Mouse (Mus musculus): ENCODE data around the gene Smim26. TPM values are rescaled to one million over a fixed set of nuclear protein-coding genes. Genes with fewer than 3 reads are reported as not detected.
"Not testable (repeated sequence)": the region's sequence is repeated elsewhere in the genome, so short reads cannot be mapped to it uniquely, and the experiment has no call there.

Smim26 gene
- total RNA-seq (2017), result 7.1 to 23.6 TPM (median 18.8 TPM) in 3 replicates

- peak; percentile 95 for ATAC-seq (replicated peaks; ENCODE audit: insufficient number of reproducible peaks, low FRiP score, low TSS enrichment, poor library complexity, severe bottlenecking)
Observed at GRCm38 (mm10) chr2:144593951-144594651, at the start of gene Smim26. Gene Smim26 (plus strand): TSS chr2:144594054.

DNA sequence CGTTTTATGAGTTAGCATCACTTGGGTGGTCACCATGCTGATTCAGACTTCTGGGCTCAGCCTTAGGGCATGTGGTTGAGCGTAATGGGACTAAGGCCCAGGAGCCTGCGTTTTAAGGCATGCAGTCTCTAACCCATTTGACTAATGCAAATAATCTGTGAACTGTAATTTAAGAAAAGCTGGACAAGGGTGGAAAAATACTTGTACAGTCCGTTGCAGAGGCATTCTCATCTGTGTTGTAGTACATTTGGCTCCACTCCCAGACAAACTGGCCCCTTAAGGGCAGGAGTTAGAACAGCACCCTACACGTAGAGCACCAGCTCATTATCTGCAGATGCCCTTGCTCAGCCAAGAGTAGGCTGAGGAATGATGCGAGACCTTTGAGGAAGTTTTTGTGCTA lies 49.2 kb upstream of the Smim26 start:
- ATAC-seq (replicated peaks; ENCODE audit: insufficient number of reproducible peaks, low FRiP score, low TSS enrichment, poor library complexity, severe bottlenecking), result no peak

DNA sequence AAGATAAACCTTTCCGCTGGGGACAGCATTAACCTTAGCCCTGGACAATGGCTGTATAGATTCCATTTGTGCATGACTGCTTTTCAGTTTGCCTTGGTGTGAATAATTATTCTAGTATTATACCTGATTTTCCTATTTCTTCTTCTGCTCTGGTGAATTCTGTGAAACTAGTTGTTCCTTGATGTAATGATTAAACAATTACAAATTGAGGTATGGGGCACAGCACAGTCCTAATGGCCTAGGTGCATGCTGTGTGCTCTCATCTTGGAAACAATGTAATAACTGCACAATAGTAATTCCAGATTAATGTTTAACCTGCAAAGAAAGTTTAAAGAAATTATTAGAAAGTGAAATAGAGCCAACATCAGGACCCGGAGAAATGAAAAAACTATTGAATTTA lies 48.8 kb upstream of the Smim26 start:
- ATAC-seq (replicated peaks; ENCODE audit: insufficient number of reproducible peaks, low FRiP score, low TSS enrichment, poor library complexity, severe bottlenecking), result no peak

DNA sequence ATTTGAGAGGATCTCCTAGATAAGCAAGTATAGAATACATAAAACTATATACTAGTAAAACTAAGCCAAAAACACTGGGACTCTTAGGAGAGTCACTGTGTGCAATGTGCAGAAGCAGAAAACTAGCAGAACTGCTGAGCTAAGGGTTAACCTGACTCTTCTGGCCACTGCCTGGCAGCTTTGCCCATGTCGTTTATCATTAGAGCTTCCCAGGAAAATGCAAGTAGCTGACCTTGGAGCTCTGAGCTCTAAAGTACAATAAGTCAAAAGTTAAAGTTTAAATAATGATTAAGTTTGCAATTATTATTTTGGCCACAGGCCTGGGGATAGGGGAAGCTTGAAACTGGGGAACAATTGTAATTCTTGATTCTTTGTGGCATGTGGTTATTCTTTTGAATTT lies 48.4 kb upstream of the Smim26 start:
- no peak for ATAC-seq (replicated peaks; ENCODE audit: insufficient number of reproducible peaks, low FRiP score, low TSS enrichment, poor library complexity, severe bottlenecking)

DNA sequence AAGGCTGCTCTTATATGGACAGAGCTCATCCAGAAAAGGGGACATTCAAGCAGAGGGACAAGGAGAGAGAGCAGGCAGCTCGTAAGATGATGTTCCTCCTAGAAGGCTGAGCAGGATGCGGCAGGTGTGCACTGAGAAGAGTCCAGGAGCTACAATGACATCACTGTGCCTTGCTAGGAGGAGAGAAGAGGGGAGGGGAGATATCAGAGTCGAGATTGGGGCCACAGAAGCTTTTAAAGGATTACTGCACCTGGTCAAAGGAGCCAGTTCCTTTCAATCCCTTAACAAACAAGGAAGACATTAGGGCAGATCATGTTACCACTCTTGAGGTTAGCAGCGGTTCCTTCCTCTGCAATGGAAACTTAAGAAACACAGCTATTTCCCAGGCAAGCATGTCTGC lies 46.3 kb upstream of the Smim26 start:
- ATAC-seq (replicated peaks; ENCODE audit: insufficient number of reproducible peaks, low FRiP score, low TSS enrichment, poor library complexity, severe bottlenecking), result no peak

GRCm38 (mm10) chr2:144550529-144550928 lies 43.3 kb upstream of the Smim26 start, which contains the start of gene Rbbp9:
Gene Rbbp9 (minus strand): TSS chr2:144550869.
- ATAC-seq (replicated peaks; ENCODE audit: insufficient number of reproducible peaks, low FRiP score, low TSS enrichment, poor library complexity, severe bottlenecking), result peak; percentile 80

DNA sequence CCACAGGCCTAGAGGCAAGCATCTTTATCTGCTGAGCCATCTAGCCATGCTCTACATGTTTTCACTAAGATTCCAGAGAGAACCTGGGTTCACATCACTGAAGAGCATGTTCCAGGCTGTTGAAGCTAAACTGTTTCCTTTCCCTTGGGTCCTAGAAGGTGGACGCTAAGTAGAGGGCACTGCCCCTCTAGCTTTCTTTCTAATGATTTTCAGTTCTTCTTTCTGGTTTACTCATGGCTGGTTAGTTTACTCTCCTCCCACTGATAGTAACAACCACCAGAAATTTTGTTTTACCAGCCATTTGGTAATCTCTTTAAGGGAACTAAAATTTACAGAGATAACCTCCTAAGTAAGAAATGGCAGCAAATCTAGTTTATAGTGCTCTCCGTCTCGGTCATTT lies 39.9 kb upstream of the Smim26 start:
- ATAC-seq (replicated peaks; ENCODE audit: insufficient number of reproducible peaks, low FRiP score, low TSS enrichment, poor library complexity, severe bottlenecking), result no peak

GRCm38 (mm10) chr2:144555286-144555819 lies 38.5 kb upstream of the Smim26 start:
- no peak for ATAC-seq (replicated peaks; ENCODE audit: insufficient number of reproducible peaks, low FRiP score, low TSS enrichment, poor library complexity, severe bottlenecking)

DNA sequence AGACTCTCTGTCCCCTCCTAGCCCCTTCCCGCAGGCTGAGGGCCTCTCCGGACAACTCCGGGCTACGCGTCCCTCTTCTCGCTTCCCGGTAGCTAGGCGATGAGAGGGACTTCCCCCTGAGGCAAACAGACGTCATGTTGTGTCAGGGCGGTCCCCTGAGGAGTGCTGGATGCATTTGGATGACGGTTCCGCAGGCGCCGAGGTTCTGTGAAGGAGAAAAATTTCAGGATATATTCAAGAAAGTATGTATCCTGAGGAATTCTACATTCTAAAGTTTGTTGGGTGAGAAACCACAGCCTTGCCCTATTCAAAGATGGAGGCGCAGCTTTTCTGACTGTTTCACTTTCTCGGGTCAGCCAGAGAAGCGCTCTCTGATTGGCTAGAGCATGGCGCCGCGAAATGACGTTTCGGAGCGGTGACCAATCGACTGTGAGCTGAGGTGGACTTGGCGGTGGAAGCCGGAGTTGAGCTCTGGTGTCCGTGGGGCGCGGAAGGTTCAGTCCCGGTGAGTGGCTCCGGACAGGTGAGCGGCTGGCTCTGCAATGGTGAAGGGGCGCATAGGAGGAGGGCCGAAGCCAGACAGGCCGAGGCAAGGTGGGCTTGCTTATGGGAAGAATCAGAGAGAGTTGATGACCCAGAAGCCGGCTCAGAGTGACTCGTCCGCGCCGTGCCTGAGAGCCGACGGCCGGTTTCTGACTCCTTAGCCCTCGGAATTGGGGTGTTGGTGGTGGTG lies 37.9 kb upstream of the Smim26 start, which contains the start of gene Sec23b:
Gene Sec23b (plus strand): TSS at position 410 of the 733 bp plus-strand sequence.
- peak; percentile 97 for ATAC-seq (replicated peaks; ENCODE audit: insufficient number of reproducible peaks, low FRiP score, low TSS enrichment, poor library complexity, severe bottlenecking)

DNA sequence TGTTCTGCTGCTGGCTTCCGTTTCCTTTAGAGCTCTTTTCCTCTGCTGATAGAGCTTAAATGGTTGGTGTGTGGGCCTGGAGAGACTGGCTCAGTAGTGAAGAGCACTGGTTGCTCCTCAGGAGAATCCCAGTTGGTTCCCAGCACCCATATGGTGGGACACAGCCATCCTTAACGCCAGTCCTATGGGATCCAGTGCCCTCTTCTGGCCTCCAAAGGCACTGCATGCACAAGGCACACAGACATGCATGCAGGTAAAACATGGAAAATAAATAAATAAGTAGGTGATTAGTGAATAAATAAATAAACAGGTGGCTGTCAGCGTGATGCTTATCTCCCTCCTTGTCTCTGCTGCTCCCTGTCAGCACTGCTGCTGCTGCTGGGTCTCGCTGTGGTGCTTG lies 5.1 kb upstream of the Smim26 start:
- no peak for ATAC-seq (replicated peaks; ENCODE audit: insufficient number of reproducible peaks, low FRiP score, low TSS enrichment, poor library complexity, severe bottlenecking)

GRCm38 (mm10) chr2:144593036-144593435 lies 818 bp upstream of the Smim26 start:
- ATAC-seq (replicated peaks; ENCODE audit: insufficient number of reproducible peaks, low FRiP score, low TSS enrichment, poor library complexity, severe bottlenecking), result not testable (repeated sequence)

- ATAC-seq (replicated peaks; ENCODE audit: insufficient number of reproducible peaks, low FRiP score, low TSS enrichment, poor library complexity, severe bottlenecking), result no peak
Observed at GRCm38 (mm10) chr2:144598006-144598405, 4.2 kb downstream of the Smim26 start.

DNA sequence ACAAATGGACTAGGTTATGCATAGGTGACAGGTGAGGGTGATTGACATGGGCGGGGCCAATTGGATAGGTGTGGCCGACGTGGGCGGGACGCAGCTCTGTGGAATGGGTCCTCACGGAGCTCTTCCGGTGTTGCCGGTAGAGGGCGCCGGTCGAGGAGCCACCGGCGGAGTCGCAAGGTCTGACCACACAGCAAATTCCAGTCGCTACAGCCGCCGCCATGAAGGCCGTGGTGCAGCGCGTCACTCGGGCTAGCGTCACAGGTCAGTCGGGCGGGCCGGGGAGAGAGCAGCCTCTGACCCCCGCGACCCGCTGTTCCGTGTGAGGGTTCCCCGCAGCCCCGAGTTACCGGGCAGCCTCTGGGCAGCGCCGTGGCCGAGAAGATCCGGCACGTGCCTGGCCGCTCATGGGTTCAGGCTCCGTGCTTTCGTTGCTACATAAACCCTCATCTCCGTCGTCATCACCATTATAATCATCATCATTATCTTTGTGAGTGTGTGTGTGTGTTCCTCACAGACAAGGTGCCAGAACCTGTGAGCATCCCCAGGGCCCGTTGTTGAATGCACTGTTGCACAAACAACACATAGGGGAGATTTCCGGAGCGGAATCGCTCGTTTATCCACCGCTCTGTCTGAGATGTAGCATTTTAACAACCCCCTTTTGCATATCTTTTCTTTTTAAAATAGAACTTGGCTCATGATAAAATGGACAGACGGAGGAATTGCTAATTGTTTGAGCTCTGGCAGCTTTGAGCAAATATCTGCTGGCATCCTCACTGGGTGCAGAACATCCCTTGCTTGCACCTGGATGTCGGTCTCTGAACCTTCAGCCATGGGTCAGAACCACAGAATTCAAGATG lies 6.2 kb downstream of the Smim26 start, which contains the start of gene Dtd1:
Gene Dtd1 (plus strand): TSS at position 67 of the 857 bp plus-strand sequence.
- ATAC-seq (replicated peaks; ENCODE audit: insufficient number of reproducible peaks, low FRiP score, low TSS enrichment, poor library complexity, severe bottlenecking), result peak; percentile 96

DNA sequence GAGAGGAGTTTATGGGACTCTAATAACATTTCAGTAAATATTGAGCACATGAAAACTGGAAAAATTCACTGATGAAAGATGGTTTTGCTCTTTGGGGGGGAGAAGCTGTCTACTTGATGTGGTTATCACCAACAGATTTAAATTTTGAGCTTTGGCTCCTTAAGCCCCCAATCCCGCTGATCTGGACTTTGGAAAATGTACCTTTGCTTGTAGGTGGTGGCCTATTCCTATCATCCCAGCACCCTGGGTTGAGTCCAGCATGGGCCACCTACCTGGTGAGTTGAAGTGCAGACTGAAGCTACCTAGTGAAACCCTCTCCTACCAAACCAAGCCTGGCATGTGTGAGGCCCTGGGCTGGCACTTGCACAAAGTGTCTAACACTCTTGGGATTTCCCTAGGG lies 7.7 kb downstream of the Smim26 start:
- ATAC-seq (replicated peaks; ENCODE audit: insufficient number of reproducible peaks, low FRiP score, low TSS enrichment, poor library complexity, severe bottlenecking), result no peak

- no peak for ATAC-seq (replicated peaks; ENCODE audit: insufficient number of reproducible peaks, low FRiP score, low TSS enrichment, poor library complexity, severe bottlenecking)
Observed at GRCm38 (mm10) chr2:144613956-144614355, 20.1 kb downstream of the Smim26 start.

GRCm38 (mm10) chr2:144617074-144617874 lies 23.4 kb downstream of the Smim26 start:
- no peak for ATAC-seq (replicated peaks; ENCODE audit: insufficient number of reproducible peaks, low FRiP score, low TSS enrichment, poor library complexity, severe bottlenecking)

- ATAC-seq (replicated peaks; ENCODE audit: insufficient number of reproducible peaks, low FRiP score, low TSS enrichment, poor library complexity, severe bottlenecking), result no peak
Observed at GRCm38 (mm10) chr2:144621491-144621890, 27.6 kb downstream of the Smim26 start.

GRCm38 (mm10) chr2:144633551-144633950 lies 39.7 kb downstream of the Smim26 start:
- ATAC-seq (replicated peaks; ENCODE audit: insufficient number of reproducible peaks, low FRiP score, low TSS enrichment, poor library complexity, severe bottlenecking), result no peak
